Mouse (Mus musculus): Measurements from ENCODE around the gene Egf.

DNA sequence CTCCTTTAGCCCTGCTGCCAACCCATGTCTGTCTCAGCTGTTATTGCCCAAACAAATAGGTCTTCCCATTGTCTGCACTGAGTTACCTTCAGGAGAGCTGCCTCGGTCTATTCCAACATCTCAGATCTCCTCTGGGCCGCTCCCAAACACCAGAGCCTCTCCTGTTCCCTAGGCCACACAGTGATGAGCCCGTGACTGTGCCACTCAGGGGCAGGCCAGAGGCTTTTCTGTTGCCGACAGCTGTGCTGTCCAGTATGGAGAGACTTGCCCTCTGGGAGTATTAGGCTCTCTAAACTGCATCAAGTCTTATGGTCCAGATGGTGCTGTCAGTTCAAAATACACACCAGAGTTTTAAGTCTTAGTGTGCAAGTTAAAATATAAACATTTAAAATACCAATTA lies 61.5 kb downstream of the Egf start:
- TF ChIP-seq MAX (IDR thresholded peaks at IDR 0.05) (no peak), CTCF (IDR thresholded peaks at IDR 0.05; ENCODE audit: control insufficient read depth, insufficient read depth, insufficient read length) (no peak), MYOD1 (IDR thresholded peaks at IDR 0.05; ENCODE audit: control insufficient read depth, insufficient read length, low read depth) (no peak), CEBPB (IDR thresholded peaks at IDR 0.05; ENCODE audit: low read depth) (no peak)
